Mouse (Mus musculus) T-cell, adult 2 months (primary cell): Measurements from ENCODE around the gene Rab9.

ENCODE experiments used
- DNase-seq: peaks from one replicate; pipeline ENCODE4 v3.0.0; 2022; ENCODE audit warnings: low spot score

Gene Rab9

GRCm38 (mm10) chrX:166444552-166444951 lies 35.1 kb downstream of the Rab9 start:
- no peak for DNase-seq

- peak; percentile 86 for DNase-seq
These were observed 39.0 kb downstream of the Rab9 start, which contains the start of gene Ofd1 for GRCm38 (mm10) chrX:166440616-166441063. Gene Ofd1, minus strand, starts transcription at chrX:166440704.

- peak; percentile 1 for DNase-seq
These were observed 39.5 kb downstream of the Rab9 start, which contains the start of gene Trappc2 for GRCm38 (mm10) chrX:166440036-166440615. Gene Trappc2, plus strand, starts transcription at chrX:166440574.

DNA sequence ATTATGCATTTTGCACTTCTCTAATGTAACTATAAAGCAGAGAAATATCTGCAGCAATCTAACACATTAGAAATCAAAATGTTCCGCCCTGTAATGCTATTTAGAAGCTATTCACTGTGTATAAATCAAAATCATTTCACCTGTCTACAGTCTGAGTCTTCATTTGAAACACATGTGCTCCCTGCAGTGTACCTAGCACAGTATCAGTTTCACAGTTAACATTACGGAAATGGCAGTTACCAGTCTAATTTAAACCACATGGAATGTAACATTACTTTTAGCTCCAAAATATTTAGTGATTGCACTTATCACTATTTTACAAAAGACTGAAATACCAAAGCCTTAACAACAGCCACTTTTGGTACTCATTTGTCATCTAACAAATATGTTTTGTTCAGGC lies 44.9 kb downstream of the Rab9 start:
- DNase-seq = no peak

- DNase-seq = peak; percentile 2
These were observed 63.5 kb downstream of the Rab9 start for GRCm38 (mm10) chrX:166416196-166416595.

GRCm38 (mm10) chrX:166407865-166408264 lies 71.8 kb downstream of the Rab9 start:
- no peak for DNase-seq
